7 mouse cellular contexts compared by ENCODE assay signal in the genomic region with DNA sequence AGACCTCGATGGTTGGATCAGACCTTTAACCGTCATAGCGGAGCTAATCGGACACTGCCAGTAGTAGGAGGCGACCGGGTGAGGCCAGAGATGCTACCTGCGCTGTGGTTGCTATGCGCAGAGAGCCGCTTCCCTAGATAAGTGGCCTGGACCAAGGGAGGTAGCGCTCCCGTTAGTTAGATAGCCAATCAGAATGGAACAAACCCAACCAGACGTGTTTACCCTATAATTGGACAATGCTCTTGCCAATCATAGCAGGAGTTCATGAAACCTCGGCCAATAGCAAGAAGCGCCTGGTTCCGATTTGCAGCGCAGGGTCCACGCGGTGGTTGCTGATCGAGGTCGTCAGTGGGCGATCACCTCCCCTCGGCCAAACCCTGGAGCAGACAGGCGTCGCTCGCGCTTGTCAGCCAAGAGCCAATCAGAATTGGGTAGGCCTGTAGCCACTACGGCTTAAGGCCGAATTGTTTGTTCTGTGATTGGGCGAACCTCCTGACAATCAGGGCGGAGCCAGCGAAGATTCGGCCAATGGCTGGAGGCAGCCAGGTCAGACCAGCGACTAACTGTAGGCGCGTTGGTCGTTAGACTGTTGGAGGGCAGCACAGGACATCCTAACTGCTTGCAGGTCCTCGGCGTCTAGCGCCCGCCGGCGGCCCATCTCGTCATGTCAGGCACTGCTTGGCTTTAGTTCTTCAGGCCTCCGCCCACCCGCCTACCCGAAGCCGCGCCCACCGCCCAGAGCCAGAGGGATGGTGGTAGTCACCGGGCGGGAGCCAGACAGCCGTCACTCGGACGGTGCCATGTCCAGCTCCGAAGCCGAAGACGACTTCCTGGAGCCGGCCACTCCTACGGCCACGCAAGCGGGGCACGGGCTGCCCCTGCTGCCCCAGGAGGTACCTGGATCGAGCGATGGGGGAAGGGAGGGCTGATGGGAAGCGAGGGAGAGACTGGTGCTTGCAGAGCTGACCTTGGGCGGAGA. TPM values are rescaled to one million over a fixed set of nuclear protein-coding genes. Genes with fewer than 3 reads are reported as not detected.
DNase-seq lines count a peak whose midpoint lies in the region; ATAC-seq and TF ChIP-seq lines count a peak whose summit lies in the region.

A gene (plus strand): TSS at position 528 of the 979 bp plus-strand sequence.

- peak; percentile 72 for TF ChIP-seq CTCF in intestine, postnatal 0 days (IDR thresholded peaks at IDR 0.05; ENCODE audit: low read depth)
- TF ChIP-seq CTCF in small intestine, adult 2 months (IDR thresholded peaks at IDR 0.05; ENCODE audit: extremely low read depth, insufficient read length, insufficient replicate concordance, low read depth, low read length) = no peak

- intact Hi-C loops in left cerebral cortex, postnatal 4 days (cut with DNase I) = loop anchor here (10.0 kb wide), 1 partner anchor 120 kb away; a partner anchor contains a TSS

- peaks cover 21% of the 10 kb centered on the region for H3K4me1 ChIP-seq in embryonic facial prominence, embryonic 10.5 days
- H3K4me1 ChIP-seq in intestine, postnatal 0 days (replicated peaks; ENCODE audit: control insufficient read depth, insufficient read depth, low read length) = peaks cover 3% of the 10 kb centered on the region; the same call in 1 of the 2 replicates
- 0 out of 2 replicates have a peak, but pooled peaks cover 19% of the 10 kb centered on the region for H3K4me1 ChIP-seq in midbrain, embryonic 12.5 days
- H3K4me1 ChIP-seq in small intestine, adult 2 months (ENCODE audit: control insufficient read depth, insufficient read depth, insufficient read length, low read length) = peaks cover 10% of the 10 kb centered on the region

- WGBS in embryonic facial prominence, embryonic 10.5 days = under 1% methylated on average over 66 of the region's 66 CpGs
- under 1% methylated on average over 66 of the region's 66 CpGs for WGBS in intestine, postnatal 0 days
- WGBS in midbrain, embryonic 12.5 days = under 1% methylated on average over 66 of the region's 66 CpGs
- WGBS in small intestine, adult 2 months = 1% methylated on average over 66 of the region's 66 CpGs

- peaks cover 7% of the 10 kb centered on the region; the same call in 1 of the 2 replicates for H3K36me3 ChIP-seq in embryonic facial prominence, embryonic 10.5 days (replicated peaks)
- peaks cover 9% of the 10 kb centered on the region; the same call in 1 of the 2 replicates for H3K36me3 ChIP-seq in intestine, postnatal 0 days (ENCODE audit: control insufficient read depth, insufficient read depth)
- 0 out of 2 replicates have a peak, but pooled peaks cover 3% of the 10 kb centered on the region for H3K36me3 ChIP-seq in midbrain, embryonic 12.5 days
- no peaks in the 10 kb centered on the region for H3K36me3 ChIP-seq in small intestine, adult 2 months (ENCODE audit: control insufficient read depth, insufficient read depth, low read length)

- H3K9me3 ChIP-seq in embryonic facial prominence, embryonic 10.5 days = no peaks in the 10 kb centered on the region
- no peaks in the 10 kb centered on the region for H3K9me3 ChIP-seq in intestine, postnatal 0 days (ENCODE audit: control insufficient read depth)
- no peaks in the 10 kb centered on the region for H3K9me3 ChIP-seq in midbrain, embryonic 12.5 days

- DNase-seq in adrenal gland, postnatal 10 days = peak; percentile 96
- DNase-seq in embryonic facial prominence, embryonic 10.5 days (ENCODE audit: low spot score) = peak; percentile 95
- peak; percentile 86 for DNase-seq in gonadal fat pad, adult 2 months (ENCODE audit: low read depth)
- peak; percentile 96 for DNase-seq in left cerebral cortex, postnatal 4 days

- peak within 1 kb of the TSS; percentile 74 for H3K4me3 ChIP-seq in embryonic facial prominence, embryonic 10.5 days
- H3K4me3 ChIP-seq in intestine, postnatal 0 days (ENCODE audit: low read depth, low read length) = peak within 1 kb of the TSS; percentile 56
- H3K4me3 ChIP-seq in midbrain, embryonic 12.5 days = peak within 1 kb of the TSS; percentile 63
- peak within 1 kb of the TSS; percentile 71 for H3K4me3 ChIP-seq in small intestine, adult 2 months (ENCODE audit: low read depth, low read length)

- peaks cover 6% of the 10 kb centered on the region for H3K27me3 ChIP-seq in embryonic facial prominence, embryonic 10.5 days (replicated peaks; ENCODE audit: low read depth, poor library complexity, severe bottlenecking)
- H3K27me3 ChIP-seq in intestine, postnatal 0 days (replicated peaks; ENCODE audit: control insufficient read depth, insufficient read depth, low read length) = no peaks in the 10 kb centered on the region
- H3K27me3 ChIP-seq in midbrain, embryonic 12.5 days = no peaks in the 10 kb centered on the region
- no peaks in the 10 kb centered on the region for H3K27me3 ChIP-seq in small intestine, adult 2 months (ENCODE audit: control insufficient read depth, insufficient read depth, low read length)

- H3K4me2 ChIP-seq in intestine, postnatal 0 days (replicated peaks; ENCODE audit: low read depth) = peak within 1 kb of the TSS; percentile 89
- peak within 1 kb of the TSS; percentile 83 for H3K4me2 ChIP-seq in midbrain, embryonic 12.5 days (replicated peaks)

- peak within 1 kb of the TSS; percentile 88 for H3K27ac ChIP-seq in embryonic facial prominence, embryonic 10.5 days (replicated peaks)
- H3K27ac ChIP-seq in intestine, postnatal 0 days (ENCODE audit: low read depth, low read length) = peak within 1 kb of the TSS; percentile 8; the same call in 1 of the 2 replicates
- peak within 1 kb of the TSS; percentile 83 for H3K27ac ChIP-seq in midbrain, embryonic 12.5 days (replicated peaks)
- H3K27ac ChIP-seq in small intestine, adult 2 months (ENCODE audit: insufficient read depth, low read depth, low read length) = peak within 1 kb of the TSS; percentile 45

- peak within 1 kb of the TSS; percentile 38 for H3K9ac ChIP-seq in intestine, postnatal 0 days (ENCODE audit: low read depth, low read length)
- H3K9ac ChIP-seq in midbrain, embryonic 12.5 days (replicated peaks) = peak within 1 kb of the TSS; percentile 77

- peak; percentile 98 for ATAC-seq in intestine, postnatal 0 days
- peak; percentile 97 for ATAC-seq in midbrain, embryonic 12.5 days (ENCODE audit: low FRiP score, low read depth)

- peak; percentile 59; the same call in 1 of the 2 replicates for TF ChIP-seq POLR2A in small intestine, adult 2 months (IDR thresholded peaks at IDR 0.05; ENCODE audit: low read depth, low read length)

RNA-seq across cellular contexts. Expression of the gene that starts here (rescaled TPM):
- total RNA-seq in adrenal gland, postnatal 10 days (2021) = 1 to 10 TPM; 5.3 to 8.5 TPM
- 4.7 and 5.1 TPM in 2 replicates for polyA plus RNA-seq in embryonic facial prominence, embryonic 10.5 days (2016; fragmentation: Nextera tagmentation; extraction: Ambion mirVana)
- polyA plus RNA-seq in gonadal fat pad, adult 2 months (2012; rRNA removed) = 8.4 and 9.7 TPM in 2 replicates
- polyA plus RNA-seq in intestine, postnatal 0 days (2015; fragmentation: Nextera tagmentation; extraction: Ambion mirVana) = 2.4 and 2.9 TPM in 2 replicates
- 10 to 100 TPM; 17.3 to 19.7 TPM for total RNA-seq in left cerebral cortex, postnatal 4 days (2021)
- polyA plus RNA-seq in midbrain, embryonic 12.5 days (2016; fragmentation: Nextera tagmentation; extraction: Ambion mirVana) = 8.3 and 9.3 TPM in 2 replicates
- 1.3 TPM in 2 replicates for polyA plus RNA-seq in small intestine, adult 2 months (2012; rRNA removed)

Comparison
In these comparisons a context has a peak if more than half of its experiments do, and no peak if none do; other contexts are left out.
1. Peak in every context shown above with its lines: DNase-seq, ATAC-seq, H3K4me3 ChIP-seq and H3K27ac ChIP-seq.
2. H3K27ac ChIP-seq: peak in every context shown above with its lines; median percentile 88 in embryonic facial prominence, embryonic 10.5 days; 83 in midbrain, embryonic 12.5 days; 45 in small intestine, adult 2 months; 8 in intestine, postnatal 0 days.